Mouse (Mus musculus): Measurements from ENCODE around the gene Gm7978. TPM values are rescaled to one million over a fixed set of nuclear protein-coding genes. Genes with fewer than 3 reads are reported as not detected.
"Not testable (repeated sequence)": the region's sequence is repeated elsewhere in the genome, so short reads cannot be mapped to it uniquely, and the experiment has no call there.

Gm7978 gene
- polyA plus RNA-seq (2016; fragmentation: Nextera tagmentation; extraction: Ambion mirVana): not detected in 2 replicates

- not testable (repeated sequence) for H3K27me3 ChIP-seq; H3K36me3 ChIP-seq; ATAC-seq (ENCODE audit: insufficient number of reproducible peaks, insufficient read depth, low FRiP score, low TSS enrichment); H3K4me3 ChIP-seq; H3K9ac ChIP-seq; H3K4me1 ChIP-seq; H3K4me2 ChIP-seq (replicated peaks); H3K27ac ChIP-seq; H3K9me3 ChIP-seq
- WGBS: no CpG with 5 or more reads among the region's 1 CpGs
Measured at GRCm38 (mm10) chr5:95736073-95736472, at the start of gene Gm7978. Gene Gm7978, minus strand, starts transcription at chr5:95736173.

GRCm38 (mm10) chr5:95775690-95776089 is 39.7 kb upstream of the Gm7978 start, which contains the start of gene E330014E10Rik:
Gene E330014E10Rik, plus strand, starts transcription at chr5:95775990.
- not testable (repeated sequence) for H3K4me1 ChIP-seq; H3K9me3 ChIP-seq; H3K36me3 ChIP-seq; H3K27me3 ChIP-seq; H3K4me2 ChIP-seq (replicated peaks); H3K9ac ChIP-seq; H3K4me3 ChIP-seq; ATAC-seq (ENCODE audit: insufficient number of reproducible peaks, insufficient read depth, low FRiP score, low TSS enrichment); H3K27ac ChIP-seq
- no CpG with 5 or more reads among the region's 2 CpGs for WGBS

GRCm38 (mm10) chr5:95741714-95742113 is 5.7 kb upstream of the Gm7978 start, which contains the start of gene Gm7982:
Gene Gm7982, plus strand, starts transcription at chr5:95742014.
- H3K4me3 ChIP-seq; H3K4me2 ChIP-seq (replicated peaks); H3K4me1 ChIP-seq; H3K9ac ChIP-seq; ATAC-seq (ENCODE audit: insufficient number of reproducible peaks, insufficient read depth, low FRiP score, low TSS enrichment); H3K9me3 ChIP-seq; H3K36me3 ChIP-seq; H3K27me3 ChIP-seq; H3K27ac ChIP-seq: not testable (repeated sequence)
- WGBS: no CpG with 5 or more reads among the region's 3 CpGs

Other genes with a start within 250 kb of the Gm7978 start
- not detected in 2 replicates for gene Gm3286, start 225.4 kb downstream of the Gm7978 start, polyA plus RNA-seq (2016; fragmentation: Nextera tagmentation; extraction: Ambion mirVana)
- not detected in 2 replicates for gene Gm7971, start 141.3 kb downstream of the Gm7978 start, polyA plus RNA-seq (2016; fragmentation: Nextera tagmentation; extraction: Ambion mirVana)
- not detected in 2 replicates for gene Gm7982, start 5.8 kb upstream of the Gm7978 start, polyA plus RNA-seq (2016; fragmentation: Nextera tagmentation; extraction: Ambion mirVana)
- not detected in 2 replicates for gene E330014E10Rik, start 39.8 kb upstream of the Gm7978 start, polyA plus RNA-seq (2016; fragmentation: Nextera tagmentation; extraction: Ambion mirVana)
- 3.0 and 3.5 TPM in 2 replicates for gene Cxcl13, start 220.8 kb upstream of the Gm7978 start, polyA plus RNA-seq (2016; fragmentation: Nextera tagmentation; extraction: Ambion mirVana)

All from embryonic facial prominence, embryonic 12.5 days (tissue).